Mouse (Mus musculus) B cell, adult 2 months (primary cell): ENCODE measurements around the gene Ibtk.
A peak's percentile ranks its signal among the peaks of the same experiment; 100 is the strongest.

ENCODE experiments used
- DNase-seq, 2 experiments: peaks; one replicate each; pipeline ENCODE4 v3.0.0; 2022

The Ibtk gene

DNA sequence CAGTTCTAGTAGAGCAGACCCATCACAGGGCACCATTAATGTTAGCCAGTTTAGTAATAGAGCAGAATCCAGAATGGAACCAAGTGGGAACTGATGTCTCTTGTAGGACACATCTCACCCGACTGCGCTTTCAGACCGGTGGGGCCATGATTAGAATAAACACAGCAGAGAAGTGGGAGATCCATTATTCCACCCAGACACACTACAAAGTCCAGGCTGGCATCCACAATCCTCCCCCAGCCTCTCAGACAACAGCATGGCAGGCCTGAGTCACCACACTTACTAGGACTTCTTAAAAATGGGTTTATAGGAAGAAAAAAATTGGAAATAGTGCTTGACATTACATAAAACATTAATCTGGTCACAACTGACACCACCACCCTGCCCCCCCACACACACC is 53.5 kb downstream of the Ibtk start:
- DNase-seq: no peak

DNA sequence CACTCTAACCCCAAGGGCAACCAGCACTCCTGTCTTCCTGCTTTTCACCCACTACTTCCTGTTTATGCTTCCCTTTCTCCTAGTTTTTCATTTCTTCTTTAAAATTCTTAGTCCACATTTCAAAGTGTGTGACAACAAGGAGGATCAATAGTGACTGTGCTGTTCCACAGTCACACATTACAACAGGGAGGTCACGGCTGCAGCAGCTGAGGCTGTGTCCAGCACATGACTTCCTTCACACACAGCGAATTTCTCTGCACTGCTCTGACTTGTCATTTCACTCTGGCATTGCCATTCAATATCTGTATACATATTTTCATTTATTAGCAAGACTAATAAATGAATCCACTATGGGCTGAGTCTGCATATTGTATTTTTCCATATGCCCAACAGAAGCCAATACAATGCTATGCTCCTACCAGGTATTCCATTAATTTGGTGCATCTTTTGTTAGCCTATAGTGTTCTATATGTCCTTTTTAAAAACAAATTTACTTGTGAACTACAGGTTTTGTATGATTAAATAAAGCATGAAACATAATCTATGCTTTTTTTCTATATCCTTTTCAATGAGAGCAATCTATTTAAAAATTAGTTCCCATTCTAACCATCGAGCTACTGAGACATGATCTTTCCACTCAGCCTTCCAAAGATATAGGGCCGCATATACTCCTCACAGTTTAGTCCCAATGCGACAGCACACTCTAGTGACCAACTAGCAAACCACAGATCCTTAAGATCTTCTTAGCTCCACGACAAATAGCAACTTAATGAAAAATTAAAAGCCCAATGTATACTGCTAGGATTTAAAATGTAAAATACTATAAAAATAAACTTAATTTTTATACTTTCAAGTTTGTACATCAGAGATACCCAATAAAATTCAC is 55.7 kb downstream of the Ibtk start:
- no peak for DNase-seq

DNA sequence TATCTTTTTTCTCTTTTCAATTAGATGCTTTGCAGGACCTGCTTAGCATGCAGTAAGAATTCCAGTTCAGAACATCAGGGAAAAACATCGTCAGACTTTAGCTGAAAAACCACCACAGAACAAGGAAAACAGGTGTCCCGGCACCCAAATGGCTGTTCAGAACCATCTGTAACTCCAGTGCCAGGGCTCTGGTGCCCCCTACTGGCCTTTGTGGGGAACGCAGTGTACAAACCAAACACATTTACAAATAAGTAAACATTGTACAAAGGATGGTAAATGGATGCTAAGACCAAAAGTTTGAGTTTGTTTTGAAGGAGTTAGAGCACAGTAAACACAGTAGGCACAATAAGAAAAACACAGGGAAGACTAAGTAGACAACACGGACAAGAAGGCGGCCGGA is 64.1 kb downstream of the Ibtk start:
- peak; percentile 59 to 66 for DNase-seq

DNA sequence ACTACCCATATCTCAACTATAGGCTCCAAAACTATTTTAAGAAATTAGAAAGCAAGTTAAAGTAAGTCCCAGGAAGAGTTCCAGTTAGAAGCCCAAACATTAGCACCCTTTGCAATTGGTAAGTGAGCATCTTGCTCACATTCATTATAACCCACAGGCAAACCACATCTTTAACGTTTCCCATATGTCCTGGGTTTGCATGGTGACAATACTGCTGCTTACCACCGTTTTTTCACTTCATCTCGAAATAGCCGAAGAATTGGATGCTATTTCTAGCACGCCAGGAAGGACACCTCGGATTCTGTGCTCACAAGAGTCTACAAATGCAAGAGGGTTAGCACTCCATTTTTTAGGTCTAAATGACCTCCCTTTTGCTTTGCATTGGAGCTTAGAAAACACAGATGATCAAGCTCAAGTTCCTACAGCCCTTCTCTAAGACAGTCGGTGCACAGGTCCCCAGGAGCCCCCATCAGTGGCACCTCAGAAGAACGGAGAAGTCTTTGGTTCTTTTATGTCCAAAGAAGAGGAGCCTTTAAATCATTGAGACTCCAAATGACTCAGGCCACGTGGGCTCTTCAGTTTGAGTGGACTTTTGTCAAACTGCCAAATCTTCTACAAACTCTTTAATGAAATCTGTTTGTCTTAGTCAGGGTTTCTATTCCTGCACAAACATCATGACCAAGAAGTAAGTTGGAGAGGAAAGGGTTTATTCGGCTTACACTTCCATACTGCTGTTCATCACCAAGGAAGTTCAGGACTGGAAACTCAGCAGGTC is 73.8 kb downstream of the Ibtk start:
- no peak for DNase-seq

DNA sequence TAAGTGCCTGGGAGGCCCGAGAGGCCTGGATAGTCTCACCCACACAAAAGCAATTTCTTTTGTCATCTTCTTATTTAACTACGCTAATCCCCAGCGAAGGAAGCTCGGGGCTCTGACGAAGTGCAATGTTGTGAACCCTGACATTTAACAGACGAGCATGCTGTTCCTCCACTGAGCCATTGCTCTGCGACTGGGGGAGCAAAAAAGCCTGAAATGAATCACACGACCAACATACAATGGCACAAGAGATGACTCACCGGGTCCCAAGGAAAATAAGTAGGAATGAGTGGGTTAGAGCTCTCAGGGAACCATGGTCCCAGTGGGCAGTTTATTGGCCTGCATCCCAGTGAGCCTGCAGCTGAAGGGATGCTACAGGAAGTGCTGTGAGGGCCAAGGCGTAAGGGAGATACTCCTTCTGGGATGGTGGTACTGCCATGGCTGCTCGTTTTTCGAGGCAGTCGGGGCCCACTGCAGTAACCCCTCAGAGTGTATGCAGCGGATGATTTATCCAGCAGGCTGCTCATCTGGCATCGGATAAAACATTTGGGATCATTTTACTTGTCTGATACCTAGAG is 75.1 kb downstream of the Ibtk start:
- no peak for DNase-seq

DNA sequence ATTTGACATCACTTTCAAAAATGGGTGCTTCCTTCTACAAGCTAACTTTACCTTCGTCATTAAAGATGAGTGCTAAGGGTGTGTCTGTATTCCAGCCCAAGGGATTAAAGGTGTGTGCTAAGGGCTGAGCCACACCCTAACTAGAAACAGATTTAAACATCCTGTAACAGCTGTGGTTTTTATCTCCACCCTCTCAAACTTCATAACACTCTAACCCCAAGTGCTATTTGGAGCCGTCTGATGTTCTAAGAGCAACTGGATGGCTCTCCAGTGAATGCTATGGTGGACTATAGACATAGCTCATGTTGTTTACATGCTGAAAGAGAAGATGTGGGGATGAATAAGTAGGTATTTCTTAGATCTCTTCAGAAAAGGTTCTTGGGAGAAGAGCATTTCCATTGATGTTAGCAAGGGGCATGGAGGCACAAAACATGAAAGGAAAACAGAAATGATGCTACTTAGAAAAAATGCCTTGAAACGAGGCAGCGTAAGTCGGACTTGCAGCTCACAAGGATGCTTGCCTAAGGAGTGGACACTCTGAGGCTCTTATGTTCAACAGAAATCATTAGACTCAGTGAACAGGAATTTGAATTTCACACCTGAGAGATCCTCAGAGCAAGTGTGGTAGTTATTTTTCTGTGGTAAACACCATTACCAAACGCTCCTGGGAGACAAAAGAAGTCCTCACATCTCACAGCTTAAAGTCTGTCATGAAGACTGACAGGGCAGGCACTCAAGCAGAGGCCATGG is 77.4 kb downstream of the Ibtk start:
- DNase-seq: no peak

DNA sequence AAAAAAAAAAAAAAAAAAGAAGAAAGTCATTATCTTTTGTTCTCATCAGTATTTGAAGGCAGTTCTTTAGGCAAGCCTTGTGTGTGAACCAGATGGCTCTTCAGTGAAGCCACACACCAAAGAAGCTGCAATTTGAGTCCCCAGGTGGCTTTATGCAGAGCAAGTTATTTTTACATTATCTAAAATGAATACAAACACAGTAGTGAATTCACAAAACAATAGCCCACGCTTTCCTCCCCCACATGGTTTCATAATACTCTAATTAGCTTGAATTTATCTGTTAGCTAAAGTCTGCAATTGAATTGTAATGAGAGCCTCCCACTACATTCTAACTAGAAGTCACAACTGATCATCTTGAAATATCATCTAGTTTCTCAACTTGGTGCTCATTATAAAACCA is 84.8 kb downstream of the Ibtk start:
- no peak for DNase-seq

DNA sequence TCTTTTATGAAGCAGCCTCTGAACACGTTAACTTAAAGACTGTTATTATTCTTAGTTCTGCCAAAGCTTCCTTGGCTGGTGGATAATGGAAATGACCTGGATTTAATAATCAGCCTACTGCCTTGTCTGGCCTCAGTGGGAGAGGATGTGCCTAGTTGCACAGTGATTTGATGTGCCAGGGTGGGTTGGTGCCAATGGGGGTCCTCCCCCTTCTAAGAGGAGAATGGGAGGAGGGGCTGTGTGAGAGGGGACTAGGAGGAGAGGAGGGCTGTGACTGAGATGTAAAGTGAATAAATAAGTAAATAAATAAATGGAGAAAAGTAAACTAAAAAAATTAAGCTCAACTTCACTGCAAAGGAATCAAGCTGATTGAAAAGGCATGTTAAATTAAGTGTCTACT is 85.3 kb downstream of the Ibtk start:
- no peak for DNase-seq

DNA sequence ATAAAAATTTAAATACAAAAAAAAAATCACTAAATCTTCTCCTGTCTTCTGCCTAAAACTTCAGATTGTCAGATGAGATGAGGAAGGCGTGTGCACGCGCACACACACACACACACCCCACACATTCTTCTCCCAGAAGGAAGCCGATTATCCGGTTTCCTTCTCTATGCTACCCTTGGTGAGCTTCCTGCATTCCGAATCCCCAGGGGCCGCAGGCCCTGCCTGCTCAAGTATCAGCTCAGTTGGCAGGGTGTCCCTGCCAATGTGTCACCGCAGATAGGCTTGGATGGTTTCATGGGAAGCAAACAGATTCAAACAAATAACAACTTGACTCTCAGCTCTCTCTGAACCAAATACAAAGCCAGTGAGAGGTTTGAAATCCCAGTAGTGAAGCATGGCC is 86.0 kb downstream of the Ibtk start:
- DNase-seq: no peak

DNA sequence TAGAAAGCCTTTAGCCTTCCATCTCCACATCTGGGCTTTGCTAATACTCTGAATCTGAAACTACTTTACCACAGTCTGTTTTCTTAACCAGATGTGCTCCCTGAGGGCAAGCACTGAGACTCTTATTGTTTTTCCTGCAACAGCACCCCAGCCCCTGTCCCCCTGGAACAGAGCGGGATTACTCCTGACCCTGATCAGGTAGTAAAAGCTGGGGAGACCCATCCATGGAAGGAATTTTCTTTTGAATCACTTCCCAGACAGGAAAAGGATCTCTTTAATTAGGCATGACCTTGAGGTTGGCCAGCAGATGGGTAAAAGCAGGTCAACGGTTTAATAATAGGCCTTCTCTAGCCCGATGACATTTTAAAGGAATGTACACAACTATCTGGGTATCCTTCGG is 95.7 kb downstream of the Ibtk start:
- no peak for DNase-seq

DNA sequence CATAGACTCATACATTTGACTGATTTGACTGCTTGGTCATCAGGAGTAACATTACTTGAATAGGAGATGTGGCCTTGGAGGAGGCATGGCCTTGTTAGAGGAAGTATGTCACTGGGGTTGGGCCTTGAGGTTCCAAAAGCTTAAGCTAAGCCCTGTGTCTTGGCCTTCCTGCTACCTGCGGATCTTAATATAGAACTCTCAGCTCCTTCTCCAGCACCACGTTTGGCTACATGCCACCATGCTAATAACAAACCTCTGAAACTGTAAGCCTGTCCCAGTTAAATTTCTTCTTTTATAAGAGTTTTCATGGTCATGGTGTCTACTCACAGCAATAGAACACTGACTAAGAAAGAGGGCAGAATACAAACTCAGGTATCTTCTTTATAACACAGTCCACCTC is 110.9 kb downstream of the Ibtk start:
- DNase-seq: no peak
